Mouse (Mus musculus) MEL (cell line): ENCODE measurements at regions not wholly inside any gene's neighbourhood (a gene's known extent, or its start where the extent isn't known, plus 50 kb on each side); places are given as distances from the start of the nearest gene placed in this dataset.

Experiments
- DNase-seq: peaks from one replicate; pipeline ENCODE4 v3.0.0; 2011; ENCODE audit warnings: low read depth, low spot score
- H3K27ac ChIP-seq: 2 replicates; pipeline ENCODE4 v1.5.1; 2012; ENCODE audit warnings: low read depth, mild to moderate bottlenecking, control low read depth, low read length, moderate library complexity; ENCODE audit not compliant: control insufficient read depth
- H3K27me3 ChIP-seq, 2 experiments: fragments of 150-350 bp in 1 of 2; sonication (generic) in 1 of 2; 2 replicates each; pipeline ENCODE4 v1.6.1; 2012; ENCODE audit warnings: low read length in 2 of 2, mild to moderate bottlenecking in 2 of 2, improper control_type of control experiment in 1 of 2, moderate library complexity in 1 of 2; ENCODE audit not compliant: insufficient read depth in 2 of 2, control insufficient read depth in 1 of 2
- H3K36me3 ChIP-seq, 2 experiments: 2 replicates each; pipeline ENCODE4 v1.6.1; 2012 to 2014; ENCODE audit warnings: low read length in 2 of 2, improper control_type of control experiment in 1 of 2, inconsistent platforms in 1 of 2, mild to moderate bottlenecking in 1 of 2; ENCODE audit not compliant: insufficient read depth in 2 of 2, control insufficient read depth in 1 of 2
- H3K4me1 ChIP-seq, 2 experiments: fragments of 150-350 bp in 1 of 2; sonication (generic) in 1 of 2; 2 replicates each; pipeline ENCODE4 v1.6.1; 2012; ENCODE audit warnings: low read length in 2 of 2, improper control_type of control experiment in 1 of 2, mild to moderate bottlenecking in 1 of 2; ENCODE audit not compliant: insufficient read depth in 2 of 2, control insufficient read depth in 1 of 2
- H3K4me3 ChIP-seq, 2 experiments: fragments of 150-350 bp in 1 of 2; sonication (generic) in 1 of 2; 2 replicates each; pipeline ENCODE4 v1.5.1; 2012; ENCODE audit warnings: low read depth in 2 of 2, low read length in 2 of 2, mild to moderate bottlenecking in 2 of 2, moderate library complexity in 2 of 2, control low read depth in 1 of 2, improper control_type of control experiment in 1 of 2; ENCODE audit not compliant: control insufficient read depth in 1 of 2, insufficient read depth in 1 of 2
- H3K79me2 ChIP-seq: 2 replicates; pipeline ENCODE4 v1.6.1; 2012; ENCODE audit warnings: mild to moderate bottlenecking, low read length, moderate library complexity; ENCODE audit not compliant: control insufficient read depth, poor library complexity, insufficient read depth
- H3K9ac ChIP-seq: 2 replicates; pipeline ENCODE4 v1.6.1; 2012; ENCODE audit warnings: low read depth, mild to moderate bottlenecking, control low read depth, low read length, moderate library complexity; ENCODE audit not compliant: control insufficient read depth, poor library complexity, severe bottlenecking
- H3K9me3 ChIP-seq: fragments of 150-350 bp; sonication (generic); replicated peaks from 2 replicates; pipeline ENCODE4 v1.6.1; 2012; ENCODE audit warnings: mild to moderate bottlenecking, low read length, improper control_type of control experiment, moderate library complexity; ENCODE audit not compliant: insufficient read depth
- CTCF ChIP-seq, 3 experiments: IDR thresholded peaks in 2 of 3; conservative IDR thresholded peaks in 1 of 3; 2 replicates each; pipeline ENCODE4 v1.5.1; 2011 to 2012; ENCODE audit warnings: low read length in 3 of 3, low read depth in 2 of 3, mild to moderate bottlenecking in 2 of 3, improper control_type of control experiment in 1 of 3, inconsistent platforms in 1 of 3, mixed read lengths in 1 of 3, moderate library complexity in 1 of 3; ENCODE audit not compliant: control insufficient read depth in 1 of 3, insufficient read depth in 1 of 3, poor library complexity in 1 of 3, severe bottlenecking in 1 of 3
- ELF1 ChIP-seq: IDR thresholded peaks from 2 replicates; pipeline ENCODE4 v1.6.1; 2014; ENCODE audit warnings: low read depth, mild to moderate bottlenecking, inconsistent platforms, low read length, improper control_type of control experiment, moderate library complexity
- EP300 ChIP-seq, 2 experiments: IDR thresholded peaks; 2 replicates each; pipeline ENCODE4 v1.6.1; 2011; ENCODE audit warnings: improper control_type of control experiment in 2 of 2, low read length in 2 of 2, low read depth in 1 of 2, mild to moderate bottlenecking in 1 of 2
- ETS1 ChIP-seq: IDR thresholded peaks from 2 replicates; pipeline ENCODE4 v1.6.1; 2012; ENCODE audit warnings: low read depth, mild to moderate bottlenecking, inconsistent platforms, low read length, improper control_type of control experiment, moderate library complexity
- GABPA ChIP-seq: IDR thresholded peaks from 2 replicates; pipeline ENCODE4 v1.6.1; 2012; ENCODE audit warnings: low read depth, mild to moderate bottlenecking, inconsistent platforms, low read length, improper control_type of control experiment, moderate library complexity
- HCFC1 ChIP-seq: IDR thresholded peaks from 2 replicates; pipeline ENCODE4 v1.6.1; 2012; ENCODE audit warnings: low read depth, mild to moderate bottlenecking, inconsistent platforms, low read length, improper control_type of control experiment, moderate library complexity
- MAFK ChIP-seq: IDR thresholded peaks from 2 replicates; pipeline ENCODE4 v1.6.1; 2011; ENCODE audit warnings: low read depth, mild to moderate bottlenecking, low read length, improper control_type of control experiment, borderline replicate concordance
- MAZ ChIP-seq: IDR thresholded peaks from 2 replicates; pipeline ENCODE4 v1.6.1; 2012; ENCODE audit warnings: low read depth, mild to moderate bottlenecking, inconsistent platforms, low read length, improper control_type of control experiment
- MXI1 ChIP-seq: IDR thresholded peaks from 2 replicates; pipeline ENCODE4 v1.6.1; 2011; ENCODE audit warnings: mild to moderate bottlenecking, low read depth, low read length, improper control_type of control experiment
- MYB ChIP-seq: IDR thresholded peaks from 2 replicates; pipeline ENCODE4 v1.6.1; 2011; ENCODE audit warnings: mild to moderate bottlenecking, low read depth, low read length, improper control_type of control experiment
- MYC ChIP-seq: IDR thresholded peaks from 2 replicates; pipeline ENCODE4 v1.6.1; 2011; ENCODE audit warnings: low read depth, mild to moderate bottlenecking, low read length, improper control_type of control experiment, moderate library complexity
- NELFE ChIP-seq: IDR thresholded peaks from 2 replicates; pipeline ENCODE4 v1.6.1; 2011; ENCODE audit warnings: low read depth, low read length, improper control_type of control experiment
- POLR2AphosphoS2 ChIP-seq: IDR thresholded peaks from 2 replicates; pipeline ENCODE4 v1.6.1; 2011; ENCODE audit warnings: low read length, improper control_type of control experiment
- POLR2AphosphoS5 ChIP-seq: IDR thresholded peaks from 2 replicates; pipeline ENCODE4 v1.6.1; 2012; ENCODE audit warnings: low read depth, borderline replicate concordance, mild to moderate bottlenecking, inconsistent platforms, low read length, moderate library complexity, mixed read lengths
- RAD21 ChIP-seq: IDR thresholded peaks from 2 replicates; pipeline ENCODE4 v1.6.1; 2011; ENCODE audit warnings: mild to moderate bottlenecking, low read depth, low read length, improper control_type of control experiment
- SIN3A ChIP-seq: IDR thresholded peaks from 2 replicates; pipeline ENCODE4 v1.6.1; 2012; ENCODE audit warnings: low read length, improper control_type of control experiment, inconsistent platforms
- SMC3 ChIP-seq: IDR thresholded peaks from 2 replicates; pipeline ENCODE4 v1.6.1; 2011; ENCODE audit warnings: low read depth, low read length, improper control_type of control experiment
- TBP ChIP-seq: IDR thresholded peaks from 2 replicates; pipeline ENCODE4 v1.8.0; 2011; ENCODE audit warnings: low read depth, low read length, improper control_type of control experiment
- TCF12 ChIP-seq: IDR thresholded peaks from 2 replicates; pipeline ENCODE4 v1.6.1; 2014; ENCODE audit warnings: low read depth, mild to moderate bottlenecking, inconsistent platforms, low read length, improper control_type of control experiment, moderate library complexity
- USF1 ChIP-seq: IDR thresholded peaks from 2 replicates; pipeline ENCODE4 v1.6.1; 2014; ENCODE audit warnings: low read depth, mild to moderate bottlenecking, inconsistent platforms, low read length, improper control_type of control experiment, moderate library complexity
- ZNF384 ChIP-seq: IDR thresholded peaks from 2 replicates; pipeline ENCODE4 v1.6.1; 2012; ENCODE audit warnings: low read depth, mild to moderate bottlenecking, inconsistent platforms, low read length, improper control_type of control experiment

DNA sequence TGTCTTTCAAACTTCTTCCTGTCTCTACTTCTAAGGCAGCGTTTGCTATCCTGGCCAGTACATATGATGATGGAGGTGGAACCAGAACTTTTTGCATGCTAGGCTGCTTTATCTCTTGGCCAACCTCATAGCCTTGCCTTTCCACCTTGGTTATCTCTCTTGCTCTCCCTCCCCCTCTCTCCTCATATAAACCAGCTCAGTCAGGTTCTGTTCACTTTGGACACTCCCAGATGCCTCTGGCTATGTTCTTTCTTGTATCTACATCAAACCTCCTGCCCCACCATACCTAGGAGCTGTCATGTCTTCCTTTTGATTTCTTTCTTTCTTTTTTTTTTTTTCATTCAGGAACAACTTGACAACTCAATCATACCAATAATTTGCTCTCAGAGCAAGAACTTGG is 98.0 kb upstream of the Plcb4 start (continued):
- no peak for TF ChIP-seq EP300 (IDR thresholded peaks at IDR 0.05; ENCODE audit: low read depth in 1 of 2, low read length in 2 of 2)
- no peak for TF ChIP-seq USF1
- no peak for TF ChIP-seq MXI1
- TF ChIP-seq CTCF (IDR thresholded peaks at IDR 0.05 in 2 of 3, conservative IDR thresholded peaks at IDR 0.05 in 1 of 3; ENCODE audit: control insufficient read depth in 1 of 3, insufficient read depth in 1 of 3, low read depth in 2 of 3, low read length in 3 of 3, poor library complexity in 1 of 3, severe bottlenecking in 1 of 3) = no peak

GRCm38 (mm10) chr2:135561716-135562115 is 97.1 kb upstream of the Plcb4 start:
- Histone ChIP-seq H3K27me3 (no peaks in the 10 kb centered on the region), H3K4me1 (no peaks in the 10 kb centered on the region), H3K4me3 (no peak overlapping the region), H3K79me2 (no peaks in the 10 kb centered on the region), H3K9ac (no peak overlapping the region), H3K27ac (no peak overlapping the region), H3K9me3 (no peaks in the 10 kb centered on the region), H3K36me3 (no peaks in the 10 kb centered on the region)
- DNase-seq = no peak
- TF ChIP-seq SIN3A (no peak), MYB (no peak), USF1 (no peak), ELF1 (no peak), POLR2AphosphoS2 (no peak), ETS1 (no peak), NELFE (no peak), GABPA (no peak), ZNF384 (no peak), TBP (no peak), MAZ (no peak), TCF12 (no peak), MYC (no peak), HCFC1 (no peak), MAFK (no peak)

DNA sequence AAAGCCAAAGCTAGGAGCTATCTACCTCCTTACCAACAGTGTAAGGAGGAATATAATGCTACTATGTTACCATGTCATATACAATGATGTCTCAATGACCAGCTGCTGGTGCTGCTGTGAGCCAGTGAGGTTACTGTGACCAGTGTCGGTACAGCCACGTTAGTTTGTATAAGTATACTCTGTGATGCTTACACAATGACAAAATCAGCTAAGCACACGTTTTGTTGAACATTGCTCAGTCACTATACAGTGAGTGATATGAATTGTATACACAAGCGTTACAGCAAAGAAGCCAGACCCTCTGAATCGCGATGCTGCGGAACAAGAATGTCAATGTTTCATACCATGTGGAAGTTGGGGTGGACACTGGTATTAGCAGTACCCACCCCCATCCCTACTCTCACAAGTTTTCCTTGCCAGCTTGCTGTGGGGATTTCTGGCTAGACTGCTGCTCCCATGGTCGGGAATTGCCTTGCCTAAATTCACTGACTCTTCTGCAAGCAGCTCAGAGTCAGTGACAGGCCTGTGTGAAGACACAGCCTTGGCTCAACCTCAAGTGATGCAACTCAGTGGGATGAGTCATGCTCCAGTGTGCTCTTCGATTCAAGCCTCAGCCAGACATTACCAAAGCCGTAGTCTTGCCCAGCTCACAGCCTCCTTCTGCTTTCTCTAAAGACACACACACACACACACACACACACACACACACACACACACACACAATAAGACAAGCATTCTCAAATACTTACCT is 96.5 kb upstream of the Plcb4 start:
- H3K36me3 ChIP-seq = no peaks in the 10 kb centered on the region
- H3K9ac ChIP-seq = no peak overlapping the region
- no peak overlapping the region for H3K27ac ChIP-seq
- DNase-seq = no peak
- no peaks in the 10 kb centered on the region for H3K9me3 ChIP-seq
- TF ChIP-seq SMC3 (no peak), RAD21 (no peak), POLR2AphosphoS5 (no peak)
- TF ChIP-seq, all 39 proteins: peak for 0
- H3K79me2 ChIP-seq = no peaks in the 10 kb centered on the region
- no peaks in the 10 kb centered on the region for H3K4me1 ChIP-seq
- no peak overlapping the region for H3K4me3 ChIP-seq
- no peaks in the 10 kb centered on the region for H3K27me3 ChIP-seq
